Mouse (Mus musculus) stomach, postnatal 0 days (tissue): ENCODE data around the gene Nkx1-1. TPM values are rescaled to one million over a fixed set of nuclear protein-coding genes. Genes with fewer than 3 reads are reported as not detected.

ENCODE experiments used
- ATAC-seq: fragments of 200-750 bp; cut with Nextera tagmentation; 2 replicates; pipeline ENCODE4 v1.8.0; 2017; ENCODE audit not compliant: low FRiP score, low TSS enrichment
- DNase-seq: peaks from one replicate; pipeline ENCODE4 v3.0.0-alpha.2; 2016; ENCODE audit warnings: low spot score
- H3K27ac ChIP-seq: fragments of 300-500 bp; sonication (generic); replicated peaks from 2 replicates; pipeline ENCODE4 v1.5.1; 2014; ENCODE audit warnings: mild to moderate bottlenecking, control low read depth
- H3K27me3 ChIP-seq: fragments of 300-500 bp; sonication (generic); 2 replicates; pipeline ENCODE4 v1.6.1; 2014; ENCODE audit warnings: low read length; ENCODE audit not compliant: control insufficient read depth, insufficient read depth
- H3K36me3 ChIP-seq: fragments of 300-500 bp; sonication (generic); 2 replicates; pipeline ENCODE4 v1.6.1; 2014; ENCODE audit warnings: low read length, mixed read lengths; ENCODE audit not compliant: control insufficient read depth, insufficient read depth
- H3K4me1 ChIP-seq: fragments of 300-500 bp; sonication (generic); replicated peaks from 2 replicates; pipeline ENCODE4 v1.6.1; 2014; ENCODE audit warnings: antibody characterized with exemption; ENCODE audit not compliant: control insufficient read depth, insufficient read depth
- H3K4me2 ChIP-seq: fragments of 300-500 bp; sonication (generic); replicated peaks from 2 replicates; pipeline ENCODE4 v1.6.1; 2014; ENCODE audit warnings: low read depth, mild to moderate bottlenecking, control low read depth, moderate library complexity
- H3K4me3 ChIP-seq: fragments of 300-500 bp; sonication (generic); 2 replicates; pipeline ENCODE4 v1.5.1; 2014; ENCODE audit warnings: low read depth, low read length, control low read depth
- H3K9ac ChIP-seq: fragments of 300-500 bp; sonication (generic); 2 replicates; pipeline ENCODE4 v1.6.1; 2014; ENCODE audit warnings: mild to moderate bottlenecking, low read length, control low read depth, mixed read lengths
- H3K9me3 ChIP-seq: fragments of 300-500 bp; sonication (generic); 2 replicates; pipeline ENCODE4 v1.6.1; 2016; ENCODE audit warnings: low read length; ENCODE audit not compliant: control insufficient read depth
- CTCF ChIP-seq: IDR thresholded peaks from 2 replicates; pipeline ENCODE4 v1.5.1; 2016; ENCODE audit warnings: antibody characterized with exemption, low read depth, mild to moderate bottlenecking, moderate library complexity
- EP300 ChIP-seq: optimal IDR thresholded peaks from 2 replicates; pipeline ENCODE3; 2016; ENCODE audit warnings: antibody characterized with exemption
- WGBS: fragments of 180-500 bp; shearing (Covaris S2); extraction: QIAGEN DNeasy Blood & Tissue Kit; methylation state at CpG from one replicate; pipeline ENCODE4 v1.1.7; 2014; 5-methylcytosine and 5-hydroxymethylcytosine counted together
- polyA plus RNA-seq: library from polyadenylated mRNA; unstranded; fragments of >200 nt; fragmentation: Nextera tagmentation; extraction: Ambion mirVana; gene quantifications from 2 replicates; pipeline ENCODE4 v1.2.1, GENCODE M21; 2015

The Nkx1-1 gene
- polyA plus RNA-seq, 1 experiment from 2014 or later: not detected

DNA sequence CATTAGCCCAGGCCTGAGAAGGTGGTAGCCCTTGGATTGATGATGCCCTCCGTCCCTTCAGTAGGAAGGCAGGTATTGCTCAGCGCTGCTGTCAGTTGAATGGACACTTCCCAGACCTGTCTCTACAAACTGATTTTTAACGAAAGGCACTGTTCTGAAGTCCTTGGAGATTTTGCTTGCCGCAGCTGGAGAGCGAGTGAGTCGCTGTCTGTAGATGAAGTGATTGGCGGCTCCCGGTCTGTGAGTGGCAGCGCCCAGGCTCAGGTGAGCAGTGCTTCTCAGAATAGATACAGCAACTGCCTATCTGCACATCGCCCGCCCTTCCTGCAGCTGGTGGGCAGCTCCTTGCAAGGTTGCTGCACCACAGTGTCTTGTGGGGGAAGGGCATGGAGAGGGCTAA is 38.1 kb downstream of the Nkx1-1 start:
- DNase-seq (no peak), ATAC-seq (no peak)
- no peak overlapping the region for H3K9ac ChIP-seq
- peaks cover 13% of the 10 kb centered on the region for H3K36me3 ChIP-seq
- no peak overlapping the region for H3K4me3 ChIP-seq
- H3K4me1 ChIP-seq: no peaks in the 10 kb centered on the region
- H3K27ac ChIP-seq: no peak overlapping the region
- no peaks in the 10 kb centered on the region for H3K27me3 ChIP-seq
- WGBS: 88% methylated on average over 11 of the region's 11 CpGs
- TF ChIP-seq EP300: no peak
- no peak for TF ChIP-seq CTCF
- no peaks in the 10 kb centered on the region for H3K9me3 ChIP-seq
- H3K4me2 ChIP-seq: no peak overlapping the region

DNA sequence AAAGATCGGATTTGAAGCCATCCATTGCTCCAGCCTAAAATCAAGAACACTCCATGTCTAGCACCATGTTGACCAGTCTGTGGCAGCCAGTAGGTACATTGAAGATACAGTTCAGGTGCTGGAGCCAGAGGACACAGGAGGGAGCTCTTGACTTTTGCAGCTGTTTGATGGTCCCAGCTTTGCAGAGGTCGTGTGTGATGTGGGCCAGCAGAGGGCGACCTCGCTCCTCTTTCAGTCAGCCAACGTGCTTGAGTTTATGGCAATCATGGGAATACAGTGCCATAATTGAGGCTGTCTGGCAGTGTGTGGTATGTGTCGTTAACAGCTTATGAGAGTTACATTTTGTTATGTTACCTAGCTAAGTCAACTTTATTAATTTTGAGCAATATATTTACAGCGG is 40.0 kb downstream of the Nkx1-1 start:
- Histone ChIP-seq H3K4me1 (no peaks in the 10 kb centered on the region), H3K27ac (no peak overlapping the region), H3K4me2 (no peak overlapping the region), H3K36me3 (peaks cover 18% of the 10 kb centered on the region), H3K9ac (no peak overlapping the region), H3K4me3 (no peak overlapping the region), H3K27me3 (no peaks in the 10 kb centered on the region), H3K9me3 (no peaks in the 10 kb centered on the region)
- DNase-seq (peak; percentile 83), ATAC-seq (peak; percentile 50; the same call in 1 of the 2 replicates)
- 17% methylated on average over 7 of the region's 7 CpGs for WGBS
- peak; percentile 98 for TF ChIP-seq CTCF
- TF ChIP-seq EP300: no peak

DNA sequence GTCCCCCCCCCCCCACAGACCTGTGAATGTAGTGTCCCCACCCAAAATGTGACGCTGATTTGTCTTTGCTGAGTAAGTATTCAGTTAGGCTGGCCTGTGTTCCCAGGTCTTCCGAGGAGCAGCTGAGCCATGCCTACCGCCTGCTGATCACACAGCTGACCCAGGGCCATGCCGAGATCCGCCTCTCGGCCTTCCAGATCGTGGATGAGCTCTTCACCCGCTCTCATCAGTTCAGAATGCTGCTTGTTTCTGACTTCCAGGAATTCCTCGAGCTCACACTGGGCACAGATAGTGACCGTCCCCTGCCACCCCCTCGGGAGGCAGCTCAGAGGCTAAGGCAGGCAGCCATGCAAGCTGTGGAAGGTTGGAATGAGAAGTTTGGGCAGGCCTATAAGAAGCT is 46.2 kb downstream of the Nkx1-1 start:
- DNase-seq (no peak), ATAC-seq (no peak)
- no peak overlapping the region for H3K4me2 ChIP-seq
- H3K27me3 ChIP-seq: no peaks in the 10 kb centered on the region
- H3K27ac ChIP-seq: no peak overlapping the region
- peaks cover 21% of the 10 kb centered on the region for H3K36me3 ChIP-seq
- H3K4me1 ChIP-seq: no peaks in the 10 kb centered on the region
- H3K9me3 ChIP-seq: no peaks in the 10 kb centered on the region
- TF ChIP-seq EP300: no peak
- TF ChIP-seq CTCF: no peak
- H3K4me3 ChIP-seq: no peak overlapping the region
- no peak overlapping the region for H3K9ac ChIP-seq
- whole genome bisulfite sequencing: 88% methylated on average over 11 of the region's 11 CpGs

Other genes with a start within 250 kb of the Nkx1-1 start
- gene Spon2, start 215.5 kb downstream of the Nkx1-1 start, polyA plus RNA-seq: 41.2 and 43.6 TPM in 2 replicates
- 157 and 165 TPM in 2 replicates for gene Ctbp1, start 159.0 kb downstream of the Nkx1-1 start, polyA plus RNA-seq
- 83.4 and 83.6 TPM in 2 replicates for gene Maea, start 98.5 kb downstream of the Nkx1-1 start, polyA plus RNA-seq
- gene Uvssa, start 55.4 kb downstream of the Nkx1-1 start, polyA plus RNA-seq: 4.5 and 5.0 TPM in 2 replicates
- gene Fam53a, start 195.7 kb upstream of the Nkx1-1 start, polyA plus RNA-seq: 44.9 and 45.0 TPM in 2 replicates
- 0.25 and 0.42 TPM in 2 replicates for gene Gm9903, start 195.9 kb upstream of the Nkx1-1 start, polyA plus RNA-seq
- 84.0 and 87.3 TPM in 2 replicates for gene Slbp, start 218.6 kb upstream of the Nkx1-1 start, polyA plus RNA-seq
- gene Tacc3, start 224.2 kb upstream of the Nkx1-1 start, polyA plus RNA-seq: 33.8 and 44.0 TPM in 2 replicates
- gene Tmem129, start 224.4 kb upstream of the Nkx1-1 start, polyA plus RNA-seq: 16.7 and 17.4 TPM in 2 replicates